Mouse (Mus musculus): ENCODE results near the gene Tmem274. TPM values are rescaled to one million over a fixed set of nuclear protein-coding genes. Genes with fewer than 3 reads are reported as not detected.

The Tmem274 gene
- total RNA-seq (2023): not detected in 4 replicates

DNA sequence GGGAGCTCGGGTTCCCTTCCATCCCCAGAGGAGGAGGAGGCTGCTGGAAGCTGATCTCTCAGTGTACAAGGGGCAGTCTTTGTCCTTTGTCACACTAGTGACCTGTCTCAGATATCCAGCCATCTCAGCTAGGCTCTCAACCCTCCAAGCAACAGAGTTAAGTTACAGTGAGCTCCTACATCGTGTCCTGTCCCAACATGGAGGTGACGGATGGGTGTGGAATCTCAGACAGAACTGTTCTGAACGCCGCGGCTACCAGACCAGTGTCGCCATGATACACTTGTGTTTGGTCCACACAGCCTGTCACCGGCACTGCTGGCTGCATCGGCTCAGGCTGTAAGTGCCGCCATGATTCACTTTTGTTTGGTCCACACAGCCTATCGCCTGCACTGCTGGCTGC is at the start of gene Tmem274:
TSS of gene Tmem274 (plus strand) at position 301 of the 400 bp plus-strand sequence.

DNA sequence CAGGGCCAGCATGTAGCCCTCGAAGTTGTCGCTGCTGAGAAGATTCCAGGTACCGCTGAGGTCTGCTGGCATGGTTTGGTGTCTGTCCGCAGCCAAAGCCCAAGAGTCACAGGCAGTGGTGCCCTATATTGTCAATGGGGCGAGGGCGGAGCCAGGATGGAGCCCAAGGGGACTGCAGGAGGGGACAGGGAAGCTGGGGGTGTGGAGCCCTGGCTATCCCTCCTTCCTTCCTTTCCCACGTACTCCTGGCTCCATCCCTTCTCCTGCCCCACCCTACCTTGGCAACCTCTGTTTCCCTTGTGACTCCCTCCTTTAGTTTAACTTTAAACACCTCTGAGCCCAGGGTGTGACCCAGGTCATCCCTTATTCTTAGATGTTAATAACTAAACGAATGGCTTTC is 22.3 kb upstream of the Tmem274 start, which contains the start of gene Rbp7:
TSS of gene Rbp7 (minus strand) at position 100 of the 400 bp plus-strand sequence.

DNA sequence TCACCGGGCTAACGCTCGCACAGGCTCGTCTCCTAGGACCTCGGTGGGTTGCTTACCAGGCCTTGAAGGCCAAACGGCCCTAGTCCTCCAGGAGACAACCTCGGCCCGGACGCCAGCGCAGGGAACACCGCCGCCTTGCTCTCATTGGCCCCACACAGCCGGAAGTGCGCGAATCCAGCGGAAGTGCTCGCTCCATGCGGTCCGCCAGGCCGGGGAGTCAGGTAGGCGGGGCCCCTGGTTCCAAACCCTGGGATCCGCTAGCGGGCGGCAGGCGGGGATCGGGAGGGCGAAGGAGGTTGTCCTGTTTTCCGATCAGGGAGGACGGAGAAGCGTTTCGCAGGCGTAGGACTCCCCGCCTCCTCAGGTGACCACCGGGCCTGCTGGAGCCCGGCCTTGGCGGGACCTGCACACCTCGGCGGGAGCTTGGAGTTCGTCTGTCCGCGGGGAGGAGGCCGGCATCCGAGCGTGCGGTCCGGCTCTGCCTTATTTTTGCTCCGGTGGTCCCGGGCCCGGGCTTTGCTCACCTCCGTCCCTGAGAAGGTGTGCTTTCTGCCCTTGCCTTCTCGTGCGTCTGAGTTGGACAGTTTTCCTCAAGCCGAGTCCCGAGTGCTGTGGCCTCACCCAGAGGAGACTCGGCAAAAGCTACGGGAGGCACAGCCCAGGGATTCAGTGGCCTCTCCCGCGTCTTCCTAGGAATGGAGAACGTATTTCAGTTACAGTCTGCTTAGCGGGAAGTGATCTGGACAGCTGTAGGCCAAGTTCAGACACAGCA is 8.1 kb downstream of the Tmem274 start, which contains the start of the genes Nmnat1 and Lzic:
TSS of gene Nmnat1 (minus strand) at position 150 of the 772 bp plus-strand sequence.
TSS of gene Lzic (plus strand) at position 177 of the 772 bp plus-strand sequence.

DNA sequence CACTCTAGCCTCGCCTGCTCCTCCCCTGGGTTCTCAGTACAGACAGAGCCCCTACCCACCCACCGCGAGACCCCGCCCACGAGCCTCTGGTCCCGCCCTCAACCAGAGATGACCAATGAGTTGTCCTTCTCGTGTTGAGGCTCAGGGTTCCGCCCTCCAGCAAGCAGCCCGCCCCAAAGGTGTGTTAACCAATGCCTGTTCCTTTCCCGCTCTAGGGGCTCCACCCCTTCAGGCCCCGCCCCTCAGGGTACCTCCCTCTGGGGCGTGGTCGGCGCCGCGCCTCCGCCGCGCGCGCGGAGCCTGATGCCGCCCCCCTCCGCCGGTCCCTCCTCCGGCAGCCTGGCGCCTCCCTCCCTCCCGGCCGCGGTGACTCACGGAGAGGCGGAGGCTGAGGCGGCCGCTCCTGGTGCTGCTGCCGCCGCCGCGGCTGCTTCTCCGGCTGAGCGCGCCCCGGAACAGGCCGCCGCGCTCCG is 40.7 kb downstream of the Tmem274 start, which contains the start of gene Ctnnbip1:
TSS of gene Ctnnbip1 (plus strand) at position 369 of the 473 bp plus-strand sequence.

Other genes starting within 250 kb of the Tmem274 start
- 13.2 to 16.1 TPM (median 14.5 TPM) in 4 replicates for gene Kif1b, start 169.7 kb upstream of the Tmem274 start, total RNA-seq (2023)
- 73.5 to 89.4 TPM (median 79.3 TPM) in 4 replicates for gene Ube4b, start 50.6 kb upstream of the Tmem274 start, total RNA-seq (2023)
- gene Rbp7, start 22.4 kb upstream of the Tmem274 start, total RNA-seq (2023): not detected in 4 replicates
- 5.8 to 6.8 TPM (median 6.2 TPM) in 4 replicates for gene Nmnat1, start 7.8 kb downstream of the Tmem274 start, total RNA-seq (2023)
- 32.9 to 33.9 TPM (median 33.1 TPM) in 4 replicates for gene Lzic, start 7.9 kb downstream of the Tmem274 start, total RNA-seq (2023)
- 1.3 to 2.2 TPM (median 1.7 TPM) in 4 replicates for gene Ctnnbip1, start 40.9 kb downstream of the Tmem274 start, total RNA-seq (2023)
- gene Clstn1, start 109.1 kb downstream of the Tmem274 start, total RNA-seq (2023): 3.2 to 4.4 TPM (median 4.0 TPM) in 4 replicates
- 225 to 236 TPM (median 230 TPM) in 4 replicates for gene Pik3cd, start 225.2 kb downstream of the Tmem274 start, total RNA-seq (2023)